Mouse (Mus musculus): Measurements from ENCODE around the gene Ric3.
"Not testable (repeated sequence)": the region's sequence is repeated elsewhere in the genome, so short reads cannot be mapped to it uniquely, and the experiment has no call there.

DNA sequence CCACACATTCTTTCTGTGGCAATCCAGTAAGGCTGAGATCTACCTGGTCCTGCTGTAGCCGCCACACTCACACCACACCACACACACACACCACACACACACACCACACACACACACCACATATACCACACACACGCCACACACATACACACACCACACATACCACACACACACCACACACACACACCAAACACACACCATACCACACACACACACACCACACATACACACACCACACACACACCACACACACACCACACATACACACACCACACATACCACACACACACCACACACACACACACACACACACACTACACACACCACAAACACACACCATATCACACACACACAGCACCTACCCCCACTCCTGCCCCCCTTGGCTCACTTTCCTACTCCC is 8.2 kb upstream of the Ric3 start:
- TF ChIP-seq CTCF (IDR thresholded peaks at IDR 0.05; ENCODE audit: insufficient read depth, low read length); POLR2A (IDR thresholded peaks at IDR 0.05; ENCODE audit: borderline replicate concordance, extremely low read depth, low read depth, low read length): not testable (repeated sequence)

Data from lung, adult 2 months (tissue).